Mouse (Mus musculus): Measurements from ENCODE around the gene H2-M11.

Gene H2-M11

DNA sequence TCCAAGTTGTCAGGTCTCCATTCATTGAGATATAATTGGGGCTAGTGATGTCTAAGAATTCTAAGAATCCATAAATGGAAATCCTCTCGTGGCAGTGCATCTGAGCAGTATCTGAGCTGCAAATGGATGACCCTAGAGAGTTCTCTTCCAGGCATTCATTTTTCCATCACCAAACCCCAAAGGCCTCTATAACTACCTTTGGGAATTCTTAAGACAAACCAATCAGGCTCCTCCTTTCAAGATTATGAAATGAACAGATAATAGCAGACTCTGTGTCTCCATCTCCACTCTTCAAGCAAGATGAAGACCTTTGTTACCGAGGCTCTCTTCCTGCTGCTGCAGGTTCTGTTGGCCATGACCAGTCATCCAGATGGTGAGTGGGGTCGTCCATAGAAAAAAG lies at the start of gene H2-M11:
Gene H2-M11, plus strand, starts transcription at position 301 of the 400 bp plus-strand sequence.
- no peak for DNase-seq

DNA sequence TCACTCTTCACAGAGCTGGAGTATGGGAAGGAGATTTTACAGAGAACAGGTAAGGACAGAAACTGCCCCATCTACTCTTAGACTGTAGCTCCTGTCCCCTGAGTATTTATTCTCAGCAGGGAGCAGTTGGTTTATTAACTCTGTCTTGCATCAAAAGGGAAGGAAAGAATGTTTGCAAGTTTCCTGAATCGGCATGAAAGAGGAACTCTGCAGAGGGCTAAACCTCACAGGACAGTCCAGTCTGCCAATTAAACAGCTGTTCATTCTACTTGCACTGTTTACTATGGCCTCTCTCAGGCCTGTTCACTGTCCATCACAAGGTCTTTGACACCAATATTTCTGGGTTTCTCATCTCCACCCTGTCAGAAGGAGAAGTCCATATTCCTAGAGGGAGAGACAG lies 46.4 kb upstream of the H2-M11 start:
- no peak for DNase-seq

DNA sequence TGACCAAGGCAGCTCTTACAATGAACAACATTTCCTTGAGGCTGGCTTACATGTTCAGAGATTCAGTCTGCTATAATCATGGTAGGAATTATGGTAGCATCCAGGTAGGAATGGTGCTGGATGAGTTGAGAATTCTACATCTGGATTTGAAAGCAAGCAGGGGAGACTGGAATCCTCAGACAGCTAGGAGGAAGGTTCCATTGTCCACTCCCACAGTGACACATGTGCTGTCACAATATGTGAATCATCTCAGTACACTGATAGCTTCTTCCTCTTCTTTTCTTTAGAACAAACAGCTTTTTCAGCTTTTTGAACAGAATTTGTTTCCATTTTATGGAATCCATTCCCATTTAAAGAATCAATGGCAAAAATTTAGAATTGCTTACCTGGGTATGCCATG lies 43.0 kb upstream of the H2-M11 start:
- no peak for DNase-seq
